Mouse (Mus musculus): ENCODE measurements at regions not wholly inside any gene's neighbourhood (a gene's known extent, or its start where the extent isn't known, plus 50 kb on each side); places are given as distances from the start of the nearest gene placed in this dataset.

- H3K27me3 ChIP-seq (ENCODE audit: control insufficient read depth, insufficient read depth, low read length), result no peaks in the 10 kb centered on the region
- H3K36me3 ChIP-seq (ENCODE audit: control insufficient read depth, insufficient read depth, low read length), result no peaks in the 10 kb centered on the region
- no peak overlapping the region for H3K27ac ChIP-seq (ENCODE audit: low read depth, low read length)
- WGBS, result 64% methylated on average over 4 of the region's 4 CpGs
- H3K4me3 ChIP-seq (ENCODE audit: low read length), result no peak overlapping the region
- ATAC-seq (ENCODE audit: low FRiP score, low TSS enrichment), result no peak
- H3K4me2 ChIP-seq (replicated peaks; ENCODE audit: low read depth, low read length), result no peak overlapping the region
- H3K4me1 ChIP-seq (ENCODE audit: control insufficient read depth, insufficient read depth, low read length), result no peaks in the 10 kb centered on the region
- no peak overlapping the region for H3K9ac ChIP-seq (ENCODE audit: low read depth, low read length)
- no peaks in the 10 kb centered on the region for H3K9me3 ChIP-seq (ENCODE audit: control insufficient read depth, low read length)
Measured at GRCm38 (mm10) chr13:107175891-107176290, 154.0 kb upstream of the Kif2a start.

GRCm38 (mm10) chr13:107168599-107169149, 146.7 kb upstream of the Kif2a start:
- 9% methylated on average over 15 of the region's 15 CpGs for WGBS

GRCm38 (mm10) chr13:107167856-107168598, 146.1 kb upstream of the Kif2a start:
- WGBS, result 68% methylated on average over 10 of the region's 10 CpGs
- Histone ChIP-seq H3K4me2 (replicated peaks; ENCODE audit: low read depth, low read length) (peak overlapping the region; percentile 67), H3K27ac (ENCODE audit: low read depth, low read length) (no peak overlapping the region), H3K27me3 (ENCODE audit: control insufficient read depth, insufficient read depth, low read length) (no peaks in the 10 kb centered on the region), H3K9me3 (ENCODE audit: control insufficient read depth, low read length) (no peaks in the 10 kb centered on the region), H3K4me3 (ENCODE audit: low read length) (peak overlapping the region; percentile 31), H3K9ac (ENCODE audit: low read depth, low read length) (peak overlapping the region; percentile 42; the same call in 1 of the 2 replicates), H3K36me3 (ENCODE audit: control insufficient read depth, insufficient read depth, low read length) (no peaks in the 10 kb centered on the region), H3K4me1 (ENCODE audit: control insufficient read depth, insufficient read depth, low read length) (peaks cover 7% of the 10 kb centered on the region; the same call in 1 of the 2 replicates)
- no peak for ATAC-seq (ENCODE audit: low FRiP score, low TSS enrichment)

More at GRCm38 (mm10) chr13:107168599-107169149, 146.7 kb upstream of the Kif2a start:
- no peaks in the 10 kb centered on the region for H3K9me3 ChIP-seq (ENCODE audit: control insufficient read depth, low read length)
- peaks cover 7% of the 10 kb centered on the region; the same call in 1 of the 2 replicates for H3K4me1 ChIP-seq (ENCODE audit: control insufficient read depth, insufficient read depth, low read length)
- no peaks in the 10 kb centered on the region for H3K36me3 ChIP-seq (ENCODE audit: control insufficient read depth, insufficient read depth, low read length)
- ATAC-seq (ENCODE audit: low FRiP score, low TSS enrichment), result peak; percentile 76; the same call in 1 of the 2 replicates
- H3K27me3 ChIP-seq (ENCODE audit: control insufficient read depth, insufficient read depth, low read length), result no peaks in the 10 kb centered on the region
- H3K27ac ChIP-seq (ENCODE audit: low read depth, low read length), result no peak overlapping the region
- H3K9ac ChIP-seq (ENCODE audit: low read depth, low read length), result peak overlapping the region; percentile 42; the same call in 1 of the 2 replicates
- peak overlapping the region; percentile 31 for H3K4me3 ChIP-seq (ENCODE audit: low read length)
- H3K4me2 ChIP-seq (replicated peaks; ENCODE audit: low read depth, low read length), result peak overlapping the region; percentile 67

- no peak overlapping the region for H3K9ac ChIP-seq (ENCODE audit: low read depth, low read length)
- no peak for ATAC-seq (ENCODE audit: low FRiP score, low TSS enrichment)
- no peak overlapping the region for H3K4me3 ChIP-seq (ENCODE audit: low read length)
- H3K27me3 ChIP-seq (ENCODE audit: control insufficient read depth, insufficient read depth, low read length), result no peaks in the 10 kb centered on the region
- WGBS, result 79% methylated on average over 5 of the region's 5 CpGs
- no peaks in the 10 kb centered on the region for H3K4me1 ChIP-seq (ENCODE audit: control insufficient read depth, insufficient read depth, low read length)
- H3K36me3 ChIP-seq (ENCODE audit: control insufficient read depth, insufficient read depth, low read length), result no peaks in the 10 kb centered on the region
- no peaks in the 10 kb centered on the region for H3K9me3 ChIP-seq (ENCODE audit: control insufficient read depth, low read length)
- no peak overlapping the region for H3K27ac ChIP-seq (ENCODE audit: low read depth, low read length)
- H3K4me2 ChIP-seq (replicated peaks; ENCODE audit: low read depth, low read length), result no peak overlapping the region
Measured at GRCm38 (mm10) chr13:107151548-107151947, 129.6 kb upstream of the Kif2a start.

GRCm38 (mm10) chr13:107141209-107141608, 119.3 kb upstream of the Kif2a start:
- no peak overlapping the region for H3K4me3 ChIP-seq (ENCODE audit: low read length)
- WGBS, result 49% methylated on average over 4 of the region's 4 CpGs
- no peak for ATAC-seq (ENCODE audit: low FRiP score, low TSS enrichment)
- no peaks in the 10 kb centered on the region for H3K36me3 ChIP-seq (ENCODE audit: control insufficient read depth, insufficient read depth, low read length)
- H3K27me3 ChIP-seq (ENCODE audit: control insufficient read depth, insufficient read depth, low read length), result no peaks in the 10 kb centered on the region
- H3K4me2 ChIP-seq (replicated peaks; ENCODE audit: low read depth, low read length), result no peak overlapping the region
- H3K4me1 ChIP-seq (ENCODE audit: control insufficient read depth, insufficient read depth, low read length), result no peaks in the 10 kb centered on the region
- no peak overlapping the region for H3K9ac ChIP-seq (ENCODE audit: low read depth, low read length)
- no peaks in the 10 kb centered on the region for H3K9me3 ChIP-seq (ENCODE audit: control insufficient read depth, low read length)
- H3K27ac ChIP-seq (ENCODE audit: low read depth, low read length), result no peak overlapping the region

- Histone ChIP-seq H3K4me2 (replicated peaks; ENCODE audit: low read depth, low read length) (no peak overlapping the region), H3K9ac (ENCODE audit: low read depth, low read length) (no peak overlapping the region), H3K4me1 (ENCODE audit: control insufficient read depth, insufficient read depth, low read length) (no peaks in the 10 kb centered on the region), H3K4me3 (ENCODE audit: low read length) (no peak overlapping the region), H3K27ac (ENCODE audit: low read depth, low read length) (no peak overlapping the region), H3K27me3 (ENCODE audit: control insufficient read depth, insufficient read depth, low read length) (no peaks in the 10 kb centered on the region), H3K9me3 (ENCODE audit: control insufficient read depth, low read length) (no peaks in the 10 kb centered on the region), H3K36me3 (ENCODE audit: control insufficient read depth, insufficient read depth, low read length) (no peaks in the 10 kb centered on the region)
- no peak for ATAC-seq (ENCODE audit: low FRiP score, low TSS enrichment)
Measured at GRCm38 (mm10) chr13:107134125-107134524, 112.2 kb upstream of the Kif2a start.

GRCm38 (mm10) chr13:107126636-107127035, 104.7 kb upstream of the Kif2a start:
- no peak overlapping the region for H3K27ac ChIP-seq (ENCODE audit: low read depth, low read length)
- no peaks in the 10 kb centered on the region for H3K9me3 ChIP-seq (ENCODE audit: control insufficient read depth, low read length)
- 90% methylated on average over 7 of the region's 7 CpGs for WGBS
- no peaks in the 10 kb centered on the region for H3K27me3 ChIP-seq (ENCODE audit: control insufficient read depth, insufficient read depth, low read length)
- H3K4me3 ChIP-seq (ENCODE audit: low read length), result no peak overlapping the region
- H3K9ac ChIP-seq (ENCODE audit: low read depth, low read length), result no peak overlapping the region
- H3K4me2 ChIP-seq (replicated peaks; ENCODE audit: low read depth, low read length), result no peak overlapping the region
- ATAC-seq (ENCODE audit: low FRiP score, low TSS enrichment), result no peak
- no peaks in the 10 kb centered on the region for H3K4me1 ChIP-seq (ENCODE audit: control insufficient read depth, insufficient read depth, low read length)
- H3K36me3 ChIP-seq (ENCODE audit: control insufficient read depth, insufficient read depth, low read length), result no peaks in the 10 kb centered on the region

- Histone ChIP-seq H3K27me3 (ENCODE audit: control insufficient read depth, insufficient read depth, low read length) (no peaks in the 10 kb centered on the region), H3K4me1 (ENCODE audit: control insufficient read depth, insufficient read depth, low read length) (no peaks in the 10 kb centered on the region), H3K9ac (ENCODE audit: low read depth, low read length) (no peak overlapping the region), H3K36me3 (ENCODE audit: control insufficient read depth, insufficient read depth, low read length) (no peaks in the 10 kb centered on the region), H3K4me3 (ENCODE audit: low read length) (no peak overlapping the region), H3K9me3 (ENCODE audit: control insufficient read depth, low read length) (no peaks in the 10 kb centered on the region), H3K27ac (ENCODE audit: low read depth, low read length) (no peak overlapping the region), H3K4me2 (replicated peaks; ENCODE audit: low read depth, low read length) (no peak overlapping the region)
- ATAC-seq (ENCODE audit: low FRiP score, low TSS enrichment), result no peak
- whole genome bisulfite sequencing, result 60% methylated on average over 8 of the region's 8 CpGs
Measured at GRCm38 (mm10) chr13:107124130-107124668, 102.3 kb upstream of the Kif2a start.
